Mouse (Mus musculus): ENCODE measurements around the gene Ager.

Gene Ager

GRCm38 (mm10) chr17:34604511-34605237, 7.0 kb downstream of the Ager start:
- DNase-seq (ENCODE audit: low spot score): peak; percentile 93

- DNase-seq (ENCODE audit: low spot score): peak; percentile 95
These were observed 7.9 kb downstream of the Ager start for GRCm38 (mm10) chr17:34605609-34606008.

- peak; percentile 63 for DNase-seq (ENCODE audit: low spot score)
These were observed 8.8 kb downstream of the Ager start for GRCm38 (mm10) chr17:34606186-34607039.

GRCm38 (mm10) chr17:34607997-34608396, 10.3 kb downstream of the Ager start:
- no peak for DNase-seq (ENCODE audit: low spot score)

- DNase-seq (ENCODE audit: low spot score): no peak
These were observed 13.4 kb downstream of the Ager start for GRCm38 (mm10) chr17:34611050-34611449.

- DNase-seq (ENCODE audit: low spot score): no peak
These were observed 15.5 kb downstream of the Ager start for GRCm38 (mm10) chr17:34613054-34613645.

- no peak for DNase-seq (ENCODE audit: low spot score)
These were observed 16.2 kb downstream of the Ager start for GRCm38 (mm10) chr17:34613830-34614229.

- no peak for DNase-seq (ENCODE audit: low spot score)
These were observed 18.2 kb downstream of the Ager start, which contains the start of gene Egfl8 for GRCm38 (mm10) chr17:34615871-34616270. Egfl8 (minus strand) TSS chr17:34615971.

- peak; percentile 85 for DNase-seq (ENCODE audit: low spot score)
These were observed 21.3 kb downstream of the Ager start for GRCm38 (mm10) chr17:34618999-34619398.

- no peak for DNase-seq (ENCODE audit: low spot score)
These were observed 23.3 kb downstream of the Ager start for GRCm38 (mm10) chr17:34621006-34621405.

- DNase-seq (ENCODE audit: low spot score): no peak
These were observed 25.5 kb downstream of the Ager start for GRCm38 (mm10) chr17:34623161-34623560.

GRCm38 (mm10) chr17:34624981-34625380, 27.3 kb downstream of the Ager start:
- DNase-seq (ENCODE audit: low spot score): no peak

- DNase-seq (ENCODE audit: low spot score): no peak
These were observed 28.6 kb downstream of the Ager start for GRCm38 (mm10) chr17:34626062-34626772.

GRCm38 (mm10) chr17:34626773-34627092, 29.1 kb downstream of the Ager start:
- peak; percentile 67 for DNase-seq (ENCODE audit: low spot score)

GRCm38 (mm10) chr17:34627093-34627942, 29.7 kb downstream of the Ager start:
- peak; percentile 89 for DNase-seq (ENCODE audit: low spot score)

GRCm38 (mm10) chr17:34627943-34628643, 30.4 kb downstream of the Ager start, which contains the start of gene Ppt2:
Ppt2 (minus strand) TSS chr17:34628510.
- peak; percentile 59 for DNase-seq (ENCODE audit: low spot score)

GRCm38 (mm10) chr17:34628644-34628967, 30.9 kb downstream of the Ager start:
- no peak for DNase-seq (ENCODE audit: low spot score)

GRCm38 (mm10) chr17:34629221-34629751, 31.6 kb downstream of the Ager start, which contains the start of gene Prrt1:
Prrt1 (plus strand) TSS chr17:34629533.
- no peak for DNase-seq (ENCODE audit: low spot score)

- no peak for DNase-seq (ENCODE audit: low spot score)
These were observed 32.3 kb downstream of the Ager start for GRCm38 (mm10) chr17:34629796-34630603.

Data from adipocyte (in vitro differentiated cells).